9 mouse cellular contexts compared by ENCODE assay signal in the genomic region with DNA sequence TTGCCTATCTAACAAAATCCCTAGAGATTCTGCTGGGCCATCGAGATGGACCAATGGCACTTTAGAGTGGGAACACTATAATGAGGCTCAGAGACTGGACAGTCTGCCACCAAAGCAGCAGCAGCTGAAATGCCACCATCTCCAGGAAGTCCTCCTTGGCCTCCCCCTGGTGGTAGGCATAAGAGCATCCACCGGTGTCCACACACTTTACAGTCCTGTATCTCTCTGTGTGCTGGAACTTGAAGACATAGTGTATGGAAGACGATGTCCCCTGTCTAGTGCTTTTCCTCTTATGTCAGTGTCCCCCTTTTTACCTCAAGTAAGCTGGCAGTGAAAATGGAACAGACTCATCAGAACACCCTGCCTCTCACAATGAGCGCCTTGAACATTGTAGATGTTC. TPM values are rescaled to one million over a fixed set of nuclear protein-coding genes. Genes with fewer than 3 reads are reported as not detected.
DNase-seq lines count a peak whose midpoint lies in the region; ATAC-seq and TF ChIP-seq lines count a peak whose summit lies in the region.
"Had no signal": no experiment of that assay in that cellular context is flagged by ENCODE, and none has a peak within 500 bp of the region (broad histone marks: within the 10 kb centered on the region; RNA-seq: fewer than 3 reads in every experiment).

No protein-coding gene starts in this region.

- no peaks in the 10 kb centered on the region for H3K27me3 ChIP-seq in liver, embryonic 12.5 days (replicated peaks)
- no peaks in the 10 kb centered on the region for H3K27me3 ChIP-seq in stomach, embryonic 16.5 days (ENCODE audit: control insufficient read depth, insufficient read depth, low read length)

- H3K9me3 ChIP-seq in liver, embryonic 12.5 days (replicated peaks), result no peaks in the 10 kb centered on the region; the same call in 1 of the 2 replicates
- H3K9me3 ChIP-seq in stomach, embryonic 16.5 days (replicated peaks; ENCODE audit: control insufficient read depth, low read length), result no peaks in the 10 kb centered on the region

- no peak overlapping the region for H3K4me3 ChIP-seq in layer of hippocampus, adult 2 months
- H3K4me3 ChIP-seq in liver, embryonic 12.5 days, result peak overlapping the region; percentile 72
- no peak overlapping the region for H3K4me3 ChIP-seq in stomach, embryonic 16.5 days (replicated peaks; ENCODE audit: low read length)

- 41% methylated on average over 4 of the region's 4 CpGs for WGBS in liver, embryonic 12.5 days (ENCODE audit: insufficient replicate concordance)
- 82% methylated on average over 4 of the region's 4 CpGs for WGBS in stomach, embryonic 16.5 days

- H3K4me2 ChIP-seq in liver, embryonic 12.5 days, result peak overlapping the region; percentile 84
- peak overlapping the region; percentile 55 for H3K4me2 ChIP-seq in stomach, embryonic 16.5 days (ENCODE audit: low read depth, low read length)

- peaks cover 74% of the 10 kb centered on the region for H3K4me1 ChIP-seq in liver, embryonic 12.5 days
- peaks cover 22% of the 10 kb centered on the region for H3K4me1 ChIP-seq in stomach, embryonic 16.5 days (ENCODE audit: control insufficient read depth, insufficient read depth, low read length)

- no peak for DNase-seq in layer of hippocampus, adult 2 months (ENCODE audit: low spot score in 2 of 2)
- DNase-seq in layer of hippocampus, adult 9-11 months, result no peak
- DNase-seq in retina, embryonic 14.5 days (ENCODE audit: low spot score), result no peak
- DNase-seq in kidney, postnatal 25 days, result no peak
- DNase-seq in embryo, embryonic 11 days, result no peak
- DNase-seq: kidney, adult 9 months had no signal

- no peak overlapping the region for H3K27ac ChIP-seq in layer of hippocampus, adult 2 months
- peak overlapping the region; percentile 91 for H3K27ac ChIP-seq in liver, embryonic 12.5 days
- H3K27ac ChIP-seq in stomach, embryonic 16.5 days (ENCODE audit: low read length), result no peak overlapping the region

- H3K36me3 ChIP-seq in liver, embryonic 12.5 days, result peaks cover 14% of the 10 kb centered on the region; the same call in 1 of the 2 replicates
- H3K36me3 ChIP-seq in stomach, embryonic 16.5 days (ENCODE audit: control insufficient read depth, insufficient read depth, low read length), result no peaks in the 10 kb centered on the region

- peak; percentile 58 for TF ChIP-seq CTCF in layer of hippocampus, adult 2 months (conservative IDR thresholded peaks at IDR 0.05)

- peak overlapping the region; percentile 69 for H3K9ac ChIP-seq in liver, embryonic 12.5 days
- H3K9ac ChIP-seq in stomach, embryonic 16.5 days (ENCODE audit: low read length), result no peak overlapping the region

- peak; percentile 40 for ATAC-seq in activated CD4-positive, CD25-positive, alpha-beta regulatory T cell, adult 4 months
- ATAC-seq in liver, embryonic 12.5 days, result peak; percentile 60
- no peak for ATAC-seq in stomach, embryonic 16.5 days (ENCODE audit: insufficient read depth, low FRiP score)

RNA-seq across cellular contexts. Expression of a gene that starts 1.0 kb away (rescaled TPM):
- total RNA-seq in layer of hippocampus, adult 2 months (2021), result 10 to 100 TPM; 45.6 to 55.5 TPM
- polyA plus RNA-seq in activated CD4-positive, CD25-positive, alpha-beta regulatory T cell, adult 4 months (2017; shearing (Covaris generic)), result 1 to 10 TPM; 6.1 to 9.0 TPM
- polyA plus RNA-seq in liver, embryonic 12.5 days (2016; fragmentation: Nextera tagmentation; extraction: Ambion mirVana), result 7.5 and 7.6 TPM in 2 replicates
- 7.9 and 10.5 TPM in 2 replicates for polyA plus RNA-seq in stomach, embryonic 16.5 days (2015; fragmentation: Nextera tagmentation; extraction: Ambion mirVana)
